Mouse (Mus musculus) brain, embryonic 14.5 days (tissue): ENCODE measurements at regions not wholly inside any gene's neighbourhood (a gene's known extent, or its start where the extent isn't known, plus 50 kb on each side); places are given as distances from the start of the nearest gene placed in this dataset.

ENCODE experiments used
- CTCF ChIP-seq: fragments of 200-500 bp; IDR thresholded peaks from 2 replicates; pipeline ENCODE4 v1.5.1; 2012; ENCODE audit warnings: inconsistent platforms, mild to moderate bottlenecking, moderate library complexity, borderline replicate concordance; ENCODE audit not compliant: insufficient read depth, insufficient read length; ENCODE audit errors: extremely low read depth
- POLR2A ChIP-seq: fragments of 200-500 bp; IDR thresholded peaks from 2 replicates; pipeline ENCODE4 v1.6.1; 2012; ENCODE audit warnings: mild to moderate bottlenecking, inconsistent platforms, borderline replicate concordance; ENCODE audit not compliant: poor library complexity, insufficient read depth, insufficient read length, severe bottlenecking; ENCODE audit errors: extremely low read depth

- no peak for TF ChIP-seq CTCF
- TF ChIP-seq POLR2A: no peak
Measured at GRCm38 (mm10) chr15:86798474-86799178, 584.4 kb downstream of the Tbc1d22a start.
